Mouse (Mus musculus): ENCODE results near the gene Zmiz1.

The Zmiz1 gene

GRCm38 (mm10) chr14:25511967-25512366 lies 53.0 kb downstream of the Zmiz1 start:
- no peak for DNase-seq (ENCODE audit: low spot score in 2 of 2)

DNA sequence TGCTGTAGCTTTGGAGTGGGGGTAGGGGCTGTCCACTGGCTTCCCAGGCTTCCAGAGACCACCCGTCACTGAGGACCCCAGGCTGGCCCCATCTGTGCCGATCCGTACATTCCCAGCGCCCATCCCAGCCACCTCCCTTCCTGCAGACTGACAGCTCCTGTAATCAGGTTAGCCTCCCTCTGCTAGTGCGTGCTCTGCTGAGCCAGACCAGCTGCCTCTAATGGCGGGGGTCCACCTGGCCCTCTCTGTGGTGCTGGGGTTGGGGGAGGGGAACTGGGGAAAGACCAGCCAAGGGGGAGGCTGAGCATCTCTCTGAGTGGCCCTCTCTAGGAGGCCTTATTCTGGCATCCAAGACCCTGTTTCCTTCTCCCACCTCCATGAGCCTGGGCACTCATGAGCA lies 53.8 kb downstream of the Zmiz1 start:
- no peak for DNase-seq (ENCODE audit: low spot score in 2 of 2)

GRCm38 (mm10) chr14:25513496-25513895 lies 54.5 kb downstream of the Zmiz1 start:
- DNase-seq (ENCODE audit: low spot score in 2 of 2), result no peak

GRCm38 (mm10) chr14:25514943-25515512 lies 56.0 kb downstream of the Zmiz1 start:
- no peak for DNase-seq (ENCODE audit: low spot score in 2 of 2)

GRCm38 (mm10) chr14:25515924-25516323 lies 56.9 kb downstream of the Zmiz1 start:
- DNase-seq (ENCODE audit: low spot score in 2 of 2), result no peak

DNA sequence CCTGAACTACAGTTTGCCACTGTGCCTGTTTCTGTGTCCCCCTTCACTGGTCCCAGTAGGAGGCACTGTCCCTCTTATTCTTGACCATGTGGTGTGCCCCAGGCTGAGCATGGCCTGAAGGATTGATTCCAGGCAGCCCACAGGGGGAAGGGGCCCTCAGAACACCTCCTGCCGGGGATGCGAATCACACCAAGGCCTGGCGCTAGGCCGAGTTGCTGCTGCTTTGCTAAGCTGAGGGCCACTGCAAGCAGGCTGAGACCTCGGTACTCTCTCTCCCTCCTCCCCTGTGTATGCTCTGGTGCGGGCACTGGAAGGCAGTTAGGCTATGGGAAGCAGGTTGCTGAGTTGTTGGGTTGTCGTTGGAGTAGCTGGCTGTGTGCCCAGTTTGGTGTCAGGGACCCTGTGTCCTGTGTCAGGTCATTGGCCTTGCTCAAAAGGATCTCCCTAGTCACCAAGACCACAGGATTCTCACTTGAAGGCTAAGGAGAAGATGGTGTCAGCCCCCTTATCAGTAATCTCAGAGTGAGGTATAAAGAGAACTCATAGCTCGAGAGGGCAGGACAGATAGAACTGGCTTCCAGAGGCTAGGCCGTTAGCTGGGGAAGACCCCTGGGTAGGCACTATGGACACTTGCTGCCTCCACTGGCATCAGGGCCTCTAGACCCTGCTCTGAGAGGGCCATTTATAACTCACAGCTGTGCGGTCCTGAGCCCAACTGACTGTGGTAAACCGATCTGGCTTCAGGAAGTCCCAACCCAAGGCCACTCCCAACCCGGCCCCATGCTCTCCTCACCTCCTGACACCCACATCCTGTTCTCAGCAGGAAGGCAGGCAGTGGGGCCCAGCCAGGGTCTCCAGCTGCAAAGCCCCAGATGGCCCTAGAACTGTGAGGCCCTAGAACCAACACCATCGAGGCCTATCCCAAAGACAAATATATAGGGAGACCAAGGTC lies 57.9 kb downstream of the Zmiz1 start:
- DNase-seq (ENCODE audit: low spot score in 2 of 2), result peak; percentile 86

DNA sequence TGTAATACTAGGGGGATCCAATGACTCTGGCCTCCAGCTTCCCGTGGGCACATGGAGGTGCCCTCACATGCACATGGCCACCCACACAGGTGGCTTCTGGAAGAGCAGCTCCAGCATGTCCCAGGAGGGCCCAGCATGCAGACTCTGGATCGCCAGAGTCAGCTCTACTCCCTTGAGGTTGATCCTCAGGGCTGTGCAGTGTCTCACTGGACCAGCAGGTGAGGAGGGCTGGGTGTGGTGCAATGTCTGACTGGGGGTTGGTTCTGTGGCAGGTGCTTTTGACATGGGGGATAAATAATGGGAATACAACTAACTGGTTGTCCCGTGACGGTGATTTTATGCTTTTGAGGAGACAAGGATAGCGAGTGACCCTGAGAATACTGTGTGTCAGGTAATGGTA lies 59.7 kb downstream of the Zmiz1 start:
- DNase-seq (ENCODE audit: low spot score in 2 of 2), result no peak

DNA sequence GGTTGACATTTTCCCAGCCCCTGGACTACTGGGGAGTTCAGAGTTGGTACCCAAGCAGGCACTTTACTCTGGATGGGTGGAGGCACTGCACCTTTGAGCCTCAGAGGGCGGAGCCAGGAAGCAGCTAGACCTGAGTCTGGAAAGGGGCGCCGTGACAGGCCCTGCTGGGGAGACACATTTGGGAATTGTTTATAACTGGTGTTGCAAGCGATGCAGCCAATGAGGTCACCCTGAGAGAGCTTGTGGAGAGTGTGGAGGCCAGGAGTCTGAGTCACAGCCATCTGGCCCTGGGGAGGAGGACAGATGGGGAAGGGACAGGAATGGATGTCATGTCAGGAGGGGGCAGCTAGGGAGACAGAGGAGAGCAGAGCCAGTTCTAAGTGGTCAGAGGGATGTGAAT lies 60.7 kb downstream of the Zmiz1 start:
- DNase-seq (ENCODE audit: low spot score in 2 of 2), result no peak

- no peak for DNase-seq (ENCODE audit: low spot score in 2 of 2)
These were observed 61.6 kb downstream of the Zmiz1 start for GRCm38 (mm10) chr14:25520589-25520988.

DNA sequence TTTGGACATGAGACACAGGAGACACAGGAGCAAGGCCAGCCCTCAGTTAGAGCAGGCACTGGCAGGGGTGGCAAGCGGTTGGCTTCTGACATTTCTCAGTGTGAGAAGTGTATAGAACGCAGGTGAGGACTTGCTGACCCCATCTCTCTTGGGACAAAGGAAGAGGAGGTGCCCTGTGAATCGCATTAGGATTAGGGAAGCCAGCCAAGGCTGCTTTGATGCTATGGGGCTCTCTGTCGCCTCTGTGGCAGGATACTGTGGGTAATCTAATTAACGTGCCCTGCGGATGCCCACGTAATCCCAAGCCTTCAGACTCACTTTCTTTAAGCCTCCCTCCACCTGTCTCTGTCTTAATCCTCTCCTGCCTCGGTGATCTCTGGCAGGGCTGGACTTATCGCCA lies 62.0 kb downstream of the Zmiz1 start:
- DNase-seq (ENCODE audit: low spot score in 2 of 2), result no peak

GRCm38 (mm10) chr14:25521500-25521899 lies 62.5 kb downstream of the Zmiz1 start:
- no peak for DNase-seq (ENCODE audit: low spot score in 2 of 2)

GRCm38 (mm10) chr14:25522415-25522814 lies 63.4 kb downstream of the Zmiz1 start:
- peak; percentile 40 to 46 for DNase-seq (ENCODE audit: low spot score in 2 of 2)

- DNase-seq (ENCODE audit: low spot score in 2 of 2), result no peak
These were observed 64.5 kb downstream of the Zmiz1 start for GRCm38 (mm10) chr14:25523230-25524110.

- no peak for DNase-seq (ENCODE audit: low spot score in 2 of 2)
These were observed 65.1 kb downstream of the Zmiz1 start for GRCm38 (mm10) chr14:25524111-25524495.

GRCm38 (mm10) chr14:25524884-25525283 lies 65.9 kb downstream of the Zmiz1 start:
- peak; percentile 29 to 43 for DNase-seq (ENCODE audit: low spot score in 2 of 2)

- DNase-seq (ENCODE audit: low spot score in 2 of 2), result peak; percentile 32 to 35
These were observed 66.7 kb downstream of the Zmiz1 start for GRCm38 (mm10) chr14:25525729-25526128.

GRCm38 (mm10) chr14:25526872-25527271 lies 67.9 kb downstream of the Zmiz1 start:
- DNase-seq (ENCODE audit: low spot score in 2 of 2), result no peak

GRCm38 (mm10) chr14:25527321-25527720 lies 68.3 kb downstream of the Zmiz1 start:
- DNase-seq (ENCODE audit: low spot score in 2 of 2), result peak in 1 of 2 experiments; percentile 36

DNA sequence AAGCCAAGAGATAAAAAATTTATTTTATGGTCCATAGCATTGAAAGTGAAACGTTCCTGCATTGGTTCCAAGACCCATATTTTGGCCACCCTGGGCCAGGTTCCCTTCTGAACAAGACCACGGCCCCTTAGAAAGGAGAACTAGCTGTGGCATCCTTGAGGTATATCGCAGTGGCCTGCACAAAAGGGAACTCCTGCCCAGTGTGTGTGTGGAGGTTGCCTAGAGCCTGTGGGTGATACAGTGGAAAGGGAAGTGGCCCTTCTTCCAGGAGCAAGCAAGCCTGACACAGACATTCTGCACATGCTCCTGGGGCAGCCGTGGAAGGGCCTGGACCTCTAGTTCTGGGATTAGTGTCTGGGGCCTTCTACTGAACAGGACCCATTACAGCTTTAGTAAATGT lies 71.4 kb downstream of the Zmiz1 start:
- DNase-seq (ENCODE audit: low spot score in 2 of 2), result peak; percentile 38 to 39

DNA sequence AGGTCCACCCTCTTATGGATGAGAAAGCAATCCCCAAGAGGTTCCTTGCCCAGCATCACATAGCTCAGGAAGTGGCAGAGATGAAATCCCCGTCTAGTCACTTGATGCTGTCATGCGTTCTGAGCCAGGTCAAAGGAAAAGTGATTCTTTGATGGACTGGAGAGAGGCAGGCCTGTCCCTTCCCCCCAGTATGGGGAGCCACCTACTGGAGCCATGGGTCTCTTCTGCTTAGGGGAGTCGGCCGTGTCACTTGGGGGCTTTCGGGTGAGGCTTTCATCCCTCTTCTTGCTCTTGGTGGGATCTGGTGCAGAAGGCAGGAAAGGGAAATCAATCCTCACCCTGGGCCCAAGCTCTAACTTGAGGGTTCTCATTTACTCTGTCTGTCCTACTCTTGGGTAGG lies 71.8 kb downstream of the Zmiz1 start:
- no peak for DNase-seq (ENCODE audit: low spot score in 2 of 2)

- no peak for DNase-seq (ENCODE audit: low spot score in 2 of 2)
These were observed 74.0 kb downstream of the Zmiz1 start for GRCm38 (mm10) chr14:25533010-25533409.

Measured in spleen, postnatal 36 days (tissue).